Mouse (Mus musculus) myocyte (in vitro differentiated cells): ENCODE measurements at regions not wholly inside any gene's neighbourhood (a gene's known extent, or its start where the extent isn't known, plus 50 kb on each side); places are given as distances from the start of the nearest gene placed in this dataset.

Source experiments
- CEBPB ChIP-seq: IDR thresholded peaks from 2 replicates; pipeline ENCODE4 v1.6.1; 2011; ENCODE audit warnings: mild to moderate bottlenecking, moderate library complexity; ENCODE audit not compliant: poor library complexity, insufficient read depth, severe bottlenecking
- MAX ChIP-seq: IDR thresholded peaks from one replicate; pipeline ENCODE4 v1.6.1; 2011; ENCODE audit warnings: low read depth, mild to moderate bottlenecking, control low read depth
- POLR2A ChIP-seq: IDR thresholded peaks from one replicate; pipeline ENCODE4 v1.6.1; 2011; ENCODE audit warnings: low read depth, mild to moderate bottlenecking, control low read depth, moderate library complexity; ENCODE audit not compliant: insufficient read length
- POLR2AphosphoS2 ChIP-seq: IDR thresholded peaks from one replicate; pipeline ENCODE4 v1.6.1; 2011; ENCODE audit warnings: low read depth, control low read depth; ENCODE audit not compliant: insufficient read length

- TF ChIP-seq MAX (no peak), POLR2AphosphoS2 (no peak), POLR2A (no peak), CEBPB (no peak)
Measured at GRCm38 (mm10) chrX:139419867-139420266, 60.3 kb upstream of the D330045A20Rik start.
